Comparison of ENCODE assay signal across 25 mouse cellular contexts in genomic region chr8:113341306-113341705, GRCm38 (mm10).
DNase-seq lines count a peak whose midpoint lies in the region; ATAC-seq and TF ChIP-seq lines count a peak whose summit lies in the region.
"Had no signal": no experiment of that assay in that cellular context is flagged by ENCODE, and none has a peak within 500 bp of the region (broad histone marks: within the 10 kb centered on the region; RNA-seq: fewer than 3 reads in every experiment).

No protein-coding gene starts in this region.

- H3K79me2 ChIP-seq in heart, adult 2 months (replicated peaks; ENCODE audit: control insufficient read depth, insufficient read depth, low read length), result no peaks in the 10 kb centered on the region

- H3K9ac ChIP-seq in hindbrain, embryonic 11.5 days (ENCODE audit: low read depth, low read length), result no peak overlapping the region
- no peak overlapping the region for H3K9ac ChIP-seq in heart, adult 2 months (ENCODE audit: low read depth, low read length)
- H3K9ac ChIP-seq: embryonic facial prominence, embryonic 15.5 days; forebrain, embryonic 12.5 days; forebrain, postnatal 0 days; hindbrain, embryonic 12.5 days; intestine, embryonic 15.5 days; liver, embryonic 12.5 days; liver, postnatal 0 days; midbrain, embryonic 12.5 days; neural tube, embryonic 12.5 days had no signal

- no peak for TF ChIP-seq CTCF in heart, adult 2 months (IDR thresholded peaks at IDR 0.05)

- peak; percentile 27 for DNase-seq in hindbrain, embryonic 10.5 days (ENCODE audit: low spot score)
- DNase-seq in hindbrain, embryonic 11.5 days (ENCODE audit: low spot score), result no peak
- DNase-seq in adrenal gland, adult 8-10 months, result peak; percentile 5
- peak; percentile 3 for DNase-seq in adrenal gland, postnatal 25 days
- peak; percentile 9 for DNase-seq in embryo, embryonic 9.5 days (ENCODE audit: extremely low spot score)
- no peak for DNase-seq in midbrain, embryonic 10.5 days (ENCODE audit: low spot score)
- no peak for DNase-seq in gastrocnemius, postnatal 25 days
- no peak for DNase-seq in heart, adult 2 months
- DNase-seq: cerebellum, adult 8-10 months; cerebellum, postnatal 25 days; forebrain, postnatal 0 days; heart, postnatal 14 days; left cerebral cortex, postnatal 4 days; liver, postnatal 0 days; lung, postnatal 36 days had no signal

- H3K4me2 ChIP-seq in hindbrain, embryonic 11.5 days (replicated peaks; ENCODE audit: low read depth, low read length), result no peak overlapping the region
- H3K4me2 ChIP-seq: embryonic facial prominence, embryonic 15.5 days; forebrain, embryonic 12.5 days; hindbrain, embryonic 12.5 days; intestine, embryonic 15.5 days; liver, embryonic 12.5 days; midbrain, embryonic 12.5 days; neural tube, embryonic 12.5 days had no signal

- H3K27me3 ChIP-seq in hindbrain, embryonic 10.5 days (ENCODE audit: insufficient read depth, poor library complexity, severe bottlenecking), result no peaks in the 10 kb centered on the region
- H3K27me3 ChIP-seq in hindbrain, embryonic 11.5 days (ENCODE audit: control insufficient read depth, insufficient read depth, low read length), result no peaks in the 10 kb centered on the region
- H3K27me3 ChIP-seq in midbrain, embryonic 10.5 days (ENCODE audit: low read depth, poor library complexity, severe bottlenecking), result no peaks in the 10 kb centered on the region
- H3K27me3 ChIP-seq in heart, adult 2 months (ENCODE audit: control insufficient read depth, insufficient read depth, low read length), result no peaks in the 10 kb centered on the region
- H3K27me3 ChIP-seq: embryonic facial prominence, embryonic 15.5 days; forebrain, embryonic 12.5 days; hindbrain, embryonic 12.5 days; intestine, embryonic 15.5 days; liver, embryonic 12.5 days; midbrain, embryonic 12.5 days; neural tube, embryonic 12.5 days had no signal

- no peak for ATAC-seq in hindbrain, embryonic 11.5 days (ENCODE audit: low FRiP score)
- ATAC-seq: forebrain, postnatal 0 days; hindbrain, postnatal 0 days; intestine, embryonic 15.5 days; liver, embryonic 12.5 days; liver, postnatal 0 days; Patski had no signal

- peaks cover 8% of the 10 kb centered on the region; the same call in 1 of the 2 replicates for H3K4me1 ChIP-seq in hindbrain, embryonic 10.5 days (replicated peaks)
- H3K4me1 ChIP-seq in hindbrain, embryonic 11.5 days (replicated peaks; ENCODE audit: control insufficient read depth, insufficient read depth, low read length), result no peaks in the 10 kb centered on the region
- peaks cover 7% of the 10 kb centered on the region for H3K4me1 ChIP-seq in midbrain, embryonic 10.5 days
- H3K4me1 ChIP-seq in heart, adult 2 months (ENCODE audit: control insufficient read depth, insufficient read depth, low read length), result no peaks in the 10 kb centered on the region
- H3K4me1 ChIP-seq: embryonic facial prominence, embryonic 15.5 days; forebrain, embryonic 12.5 days; hindbrain, embryonic 12.5 days; intestine, embryonic 15.5 days; liver, embryonic 12.5 days; midbrain, embryonic 12.5 days; neural tube, embryonic 12.5 days had no signal

- no peak for TF ChIP-seq POLR2A in heart, adult 2 months (IDR thresholded peaks at IDR 0.05; ENCODE audit: insufficient read depth, low read depth, low read length)

- intact Hi-C loops in heart, adult 2 months (cut with DNase I), result no loop called here

- no peak overlapping the region for H3K27ac ChIP-seq in hindbrain, embryonic 10.5 days
- H3K27ac ChIP-seq in hindbrain, embryonic 11.5 days (ENCODE audit: low read depth, low read length), result no peak overlapping the region
- no peak overlapping the region for H3K27ac ChIP-seq in midbrain, embryonic 10.5 days (replicated peaks)
- H3K27ac ChIP-seq in heart, adult 2 months, result no peak overlapping the region
- H3K27ac ChIP-seq: embryonic facial prominence, embryonic 15.5 days; forebrain, embryonic 12.5 days; hindbrain, embryonic 12.5 days; hindbrain, postnatal 0 days; intestine, embryonic 15.5 days; liver, embryonic 12.5 days; midbrain, embryonic 12.5 days; neural tube, embryonic 12.5 days had no signal

- no peaks in the 10 kb centered on the region for H3K9me3 ChIP-seq in hindbrain, embryonic 10.5 days
- no peaks in the 10 kb centered on the region for H3K9me3 ChIP-seq in hindbrain, embryonic 11.5 days (ENCODE audit: control insufficient read depth, low read length)
- H3K9me3 ChIP-seq in midbrain, embryonic 10.5 days (replicated peaks), result no peaks in the 10 kb centered on the region
- H3K9me3 ChIP-seq: embryonic facial prominence, embryonic 15.5 days; forebrain, embryonic 12.5 days; intestine, embryonic 15.5 days; liver, embryonic 12.5 days; midbrain, embryonic 12.5 days; neural tube, embryonic 12.5 days had no signal

- H3K4me3 ChIP-seq in hindbrain, embryonic 10.5 days, result no peak overlapping the region
- no peak overlapping the region for H3K4me3 ChIP-seq in hindbrain, embryonic 11.5 days (ENCODE audit: low read depth, low read length)
- H3K4me3 ChIP-seq in midbrain, embryonic 10.5 days, result no peak overlapping the region
- no peak overlapping the region for H3K4me3 ChIP-seq in heart, adult 2 months
- H3K4me3 ChIP-seq: embryonic facial prominence, embryonic 15.5 days; forebrain, embryonic 12.5 days; hindbrain, embryonic 12.5 days; intestine, embryonic 15.5 days; liver, embryonic 12.5 days; midbrain, embryonic 12.5 days; myocyte; neural tube, embryonic 12.5 days had no signal

- no peaks in the 10 kb centered on the region for H3K36me3 ChIP-seq in hindbrain, embryonic 10.5 days
- no peaks in the 10 kb centered on the region for H3K36me3 ChIP-seq in hindbrain, embryonic 11.5 days (ENCODE audit: control insufficient read depth, insufficient read depth, low read length)
- H3K36me3 ChIP-seq in midbrain, embryonic 10.5 days, result no peaks in the 10 kb centered on the region
- no peaks in the 10 kb centered on the region for H3K36me3 ChIP-seq in heart, adult 2 months (ENCODE audit: control insufficient read depth, insufficient read depth, low read length)
- H3K36me3 ChIP-seq: embryonic facial prominence, embryonic 15.5 days; forebrain, embryonic 12.5 days; hindbrain, embryonic 12.5 days; intestine, embryonic 15.5 days; liver, embryonic 12.5 days; midbrain, embryonic 12.5 days; neural tube, embryonic 12.5 days had no signal

- 26% methylated on average over 10 of the region's 10 CpGs for WGBS in hindbrain, embryonic 10.5 days
- whole genome bisulfite sequencing in hindbrain, embryonic 11.5 days, result 31% methylated on average over 10 of the region's 10 CpGs
- 39% methylated on average over 10 of the region's 10 CpGs for WGBS in midbrain, embryonic 10.5 days
- WGBS in heart, adult 2 months, result 65% methylated on average over 10 of the region's 10 CpGs

- TF ChIP-seq EP300 in heart, adult 2 months (IDR thresholded peaks at IDR 0.05; ENCODE audit: insufficient read depth, low read depth, low read length), result no peak

Comparison
In these comparisons a context has a peak if more than half of its experiments do, and no peak if none do; other contexts are left out.
1. DNase-seq: peak in hindbrain, embryonic 10.5 days (single experiment), adrenal gland, adult 8-10 months (single experiment), adrenal gland, postnatal 25 days (single experiment) and embryo, embryonic 9.5 days (single experiment); none in hindbrain, embryonic 11.5 days (single experiment), midbrain, embryonic 10.5 days (single experiment), gastrocnemius, postnatal 25 days (single experiment) and heart, adult 2 months (0 of 2).